Mouse (Mus musculus) hindbrain, embryonic 13.5 days (tissue): ENCODE measurements around the gene Zfp687. TPM values are rescaled to one million over a fixed set of nuclear protein-coding genes. Genes with fewer than 3 reads are reported as not detected.
"Not testable (repeated sequence)": the region's sequence is repeated elsewhere in the genome, so short reads cannot be mapped to it uniquely, and the experiment has no call there.

ENCODE experiments used
- ATAC-seq: fragments of 200-750 bp; cut with Nextera tagmentation; 2 replicates; pipeline ENCODE4 v1.8.0; 2017; ENCODE audit warnings: moderate TSS enrichment; ENCODE audit not compliant: low FRiP score
- H3K27ac ChIP-seq: fragments of 300-500 bp; sonication (generic); 2 replicates; pipeline ENCODE4 v1.5.1; 2015; ENCODE audit warnings: inconsistent platforms, mild to moderate bottlenecking, moderate library complexity
- H3K27me3 ChIP-seq: fragments of 300-500 bp; sonication (generic); 2 replicates; pipeline ENCODE4 v1.6.1; 2015; ENCODE audit warnings: mild to moderate bottlenecking, inconsistent platforms
- H3K36me3 ChIP-seq: fragments of 300-500 bp; sonication (generic); 2 replicates; pipeline ENCODE4 v1.6.1; 2015; ENCODE audit warnings: mild to moderate bottlenecking, inconsistent platforms
- H3K4me1 ChIP-seq: fragments of 300-500 bp; sonication (generic); replicated peaks from 2 replicates; pipeline ENCODE4 v1.6.1; 2015; ENCODE audit warnings: inconsistent platforms
- H3K4me2 ChIP-seq: fragments of 300-500 bp; sonication (generic); 2 replicates; pipeline ENCODE4 v1.6.1; 2015; ENCODE audit warnings: inconsistent platforms, mild to moderate bottlenecking, moderate library complexity
- H3K4me3 ChIP-seq: fragments of 300-500 bp; sonication (generic); 2 replicates; pipeline ENCODE4 v1.5.1; 2015; ENCODE audit warnings: mild to moderate bottlenecking, inconsistent platforms
- H3K9ac ChIP-seq: fragments of 300-500 bp; sonication (generic); 2 replicates; pipeline ENCODE4 v1.6.1; 2015; ENCODE audit warnings: mild to moderate bottlenecking, inconsistent platforms
- H3K9me3 ChIP-seq: fragments of 300-500 bp; sonication (generic); 2 replicates; pipeline ENCODE4 v1.6.1; 2016; ENCODE audit warnings: inconsistent platforms
- WGBS: fragments of 180-500 bp; shearing (Covaris S2); methylation state at CpG from one replicate; pipeline ENCODE4 v1.1.7; 2015; 5-methylcytosine and 5-hydroxymethylcytosine counted together
- polyA plus RNA-seq: library from polyadenylated mRNA; unstranded; fragments of >200 nt; fragmentation: Nextera tagmentation; extraction: Ambion mirVana; gene quantifications from 2 replicates; pipeline ENCODE4 v1.2.1, GENCODE M21; 2015

Zfp687 gene
- polyA plus RNA-seq, 1 experiment from 2014 or later: 22.8 TPM

DNA sequence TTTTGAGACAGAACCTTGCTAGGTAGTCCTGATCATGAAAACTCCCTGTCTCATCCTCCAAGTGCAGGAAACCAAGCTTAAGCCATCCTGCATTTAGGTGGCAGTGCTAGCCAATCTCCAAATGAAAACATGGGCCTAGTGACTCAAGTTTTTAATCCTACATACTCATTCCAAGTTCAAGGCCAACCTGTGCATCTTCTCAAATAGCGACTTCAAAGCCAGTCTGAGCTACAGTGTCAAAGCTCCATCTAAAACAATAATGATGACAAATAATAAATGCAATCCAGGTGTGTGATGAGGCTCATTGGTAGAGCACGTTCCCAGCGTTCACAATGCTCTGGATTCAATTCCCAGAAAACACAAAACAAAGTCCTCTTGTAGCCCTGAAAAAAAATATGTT lies 26.4 kb upstream of the Zfp687 start:
- 14% methylated on average over 3 of the region's 3 CpGs for WGBS

GRCm38 (mm10) chr3:95029953-95030352 lies 14.7 kb upstream of the Zfp687 start:
- Histone ChIP-seq H3K9ac (no peak overlapping the region), H3K4me1 (peaks cover 6% of the 10 kb centered on the region; the same call in 1 of the 2 replicates), H3K4me2 (no peak overlapping the region), H3K4me3 (no peak overlapping the region), H3K36me3 (peaks cover 54% of the 10 kb centered on the region), H3K27ac (no peak overlapping the region), H3K9me3 (no peaks in the 10 kb centered on the region), H3K27me3 (no peaks in the 10 kb centered on the region)
- 79% methylated on average over 3 of the region's 3 CpGs for WGBS
- no peak for ATAC-seq

More for the DNA sequence above, 26.4 kb upstream of the Zfp687 start:
- no peaks in the 10 kb centered on the region for H3K9me3 ChIP-seq
- peak overlapping the region; percentile 82 for H3K4me3 ChIP-seq
- H3K27me3 ChIP-seq: no peaks in the 10 kb centered on the region
- H3K4me1 ChIP-seq: peaks cover 11% of the 10 kb centered on the region
- H3K9ac ChIP-seq: peak overlapping the region; percentile 89
- peak overlapping the region; percentile 76 for H3K4me2 ChIP-seq
- ATAC-seq: no peak
- peaks cover 13% of the 10 kb centered on the region for H3K36me3 ChIP-seq
- H3K27ac ChIP-seq: no peak overlapping the region

DNA sequence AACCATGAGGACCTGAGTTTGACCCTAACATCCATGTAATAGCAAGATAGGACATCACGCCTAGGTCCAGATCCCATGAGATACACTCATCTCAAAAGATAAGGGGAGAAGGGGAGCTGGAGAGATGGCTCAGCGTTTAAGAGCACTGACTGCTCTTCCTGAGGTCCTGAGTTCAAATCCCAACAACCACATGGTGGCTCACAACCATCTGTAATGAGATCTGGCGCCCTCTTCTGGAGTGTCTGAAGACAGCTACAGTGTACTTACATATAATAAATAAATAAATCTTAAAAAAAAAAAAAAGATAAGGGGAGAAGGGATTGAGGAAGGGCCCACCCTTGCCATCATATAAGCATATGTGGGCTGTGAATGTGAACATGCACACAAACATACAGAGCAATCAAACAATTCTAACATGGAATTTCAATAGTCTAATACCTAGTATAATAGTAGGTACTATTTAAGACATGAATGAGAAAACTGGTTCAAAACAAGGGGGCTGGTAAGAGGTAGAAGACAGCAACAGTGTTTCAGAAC lies 14.1 kb upstream of the Zfp687 start:
- H3K4me3 ChIP-seq, H3K27ac ChIP-seq, H3K27me3 ChIP-seq, H3K9ac ChIP-seq, H3K4me2 ChIP-seq, ATAC-seq, H3K9me3 ChIP-seq: not testable (repeated sequence)
- Histone ChIP-seq H3K4me1 (peaks cover 10% of the 10 kb centered on the region; the same call in 1 of the 2 replicates), H3K36me3 (peaks cover 48% of the 10 kb centered on the region)
- 85% methylated on average over 3 of the region's 3 CpGs for WGBS

DNA sequence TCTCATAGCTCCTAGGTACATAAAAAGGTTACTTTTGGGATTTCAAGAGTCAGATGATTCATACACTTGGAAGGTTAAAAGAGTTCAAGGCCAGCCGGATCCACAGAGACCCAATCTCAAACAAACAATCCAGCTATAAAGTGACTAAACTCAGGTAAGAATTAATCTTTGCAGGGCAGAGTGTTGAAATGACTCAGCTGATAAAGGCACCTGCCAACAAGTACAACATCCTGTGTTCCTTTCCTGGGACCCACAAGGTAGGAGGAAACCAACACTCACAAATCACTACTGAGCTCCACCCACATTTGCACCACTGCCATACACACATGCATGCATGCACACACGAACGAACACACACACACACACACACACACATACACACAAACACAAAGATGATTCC lies 13.4 kb upstream of the Zfp687 start:
- H3K4me1 ChIP-seq: peaks cover 10% of the 10 kb centered on the region; the same call in 1 of the 2 replicates
- no peak overlapping the region for H3K27ac ChIP-seq
- peaks cover 40% of the 10 kb centered on the region for H3K36me3 ChIP-seq
- no peaks in the 10 kb centered on the region for H3K9me3 ChIP-seq
- WGBS: 91% methylated on average over 3 of the region's 3 CpGs
- H3K9ac ChIP-seq: no peak overlapping the region
- H3K27me3 ChIP-seq: no peaks in the 10 kb centered on the region
- H3K4me3 ChIP-seq: no peak overlapping the region
- no peak for ATAC-seq
- no peak overlapping the region for H3K4me2 ChIP-seq

GRCm38 (mm10) chr3:95027701-95028100 lies 12.5 kb upstream of the Zfp687 start:
- H3K4me1 ChIP-seq: peaks cover 10% of the 10 kb centered on the region; the same call in 1 of the 2 replicates
- WGBS: 62% methylated on average over 5 of the region's 5 CpGs

DNA sequence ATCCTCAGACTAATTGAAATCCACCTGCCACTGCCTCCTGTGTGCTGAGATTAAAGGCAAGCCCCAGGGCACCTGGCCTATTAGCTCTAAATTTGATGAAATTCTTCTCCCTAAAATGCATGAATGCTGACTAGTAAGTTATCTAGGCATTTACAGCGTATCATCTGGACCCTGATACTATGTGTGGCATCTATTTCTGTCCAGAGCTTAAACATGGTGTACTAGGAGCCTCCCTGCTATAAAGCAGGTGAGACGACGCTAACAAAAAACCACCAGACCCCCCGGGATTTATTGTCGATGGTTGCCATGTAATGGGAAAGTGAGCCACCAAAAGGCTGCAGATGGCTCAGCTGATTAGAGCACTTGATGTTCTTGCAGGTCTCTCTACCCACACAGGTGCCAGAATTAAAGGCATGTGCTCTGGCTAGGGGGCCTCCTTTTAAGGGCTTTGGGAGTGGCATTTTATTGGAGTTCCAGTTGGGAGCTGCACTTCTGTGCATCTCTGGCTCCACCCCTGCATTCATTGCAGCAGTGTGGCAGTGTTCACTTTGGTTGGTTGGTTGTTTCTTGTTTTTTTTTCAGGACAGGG lies 11.9 kb upstream of the Zfp687 start:
- no peaks in the 10 kb centered on the region for H3K27me3 ChIP-seq
- H3K4me3 ChIP-seq: no peak overlapping the region
- peaks cover 26% of the 10 kb centered on the region for H3K36me3 ChIP-seq
- WGBS: 57% methylated on average over 5 of the region's 5 CpGs
- H3K9ac ChIP-seq: no peak overlapping the region
- no peaks in the 10 kb centered on the region for H3K9me3 ChIP-seq
- H3K4me2 ChIP-seq: no peak overlapping the region
- peaks cover 10% of the 10 kb centered on the region; the same call in 1 of the 2 replicates for H3K4me1 ChIP-seq
- H3K27ac ChIP-seq: no peak overlapping the region
- ATAC-seq: no peak

More at GRCm38 (mm10) chr3:95027701-95028100, 12.5 kb upstream of the Zfp687 start:
- peak overlapping the region; percentile 15; the same call in 1 of the 2 replicates for H3K9ac ChIP-seq
- no peak overlapping the region for H3K4me2 ChIP-seq
- no peak overlapping the region for H3K4me3 ChIP-seq
- no peaks in the 10 kb centered on the region for H3K27me3 ChIP-seq
- H3K9me3 ChIP-seq: no peaks in the 10 kb centered on the region
- H3K27ac ChIP-seq: no peak overlapping the region
- no peak for ATAC-seq
- peaks cover 31% of the 10 kb centered on the region for H3K36me3 ChIP-seq

- Histone ChIP-seq H3K27ac (no peak overlapping the region), H3K4me2 (no peak overlapping the region), H3K4me1 (peaks cover 10% of the 10 kb centered on the region; the same call in 1 of the 2 replicates), H3K4me3 (no peak overlapping the region), H3K9ac (no peak overlapping the region), H3K36me3 (peaks cover 7% of the 10 kb centered on the region; the same call in 1 of the 2 replicates), H3K9me3 (no peaks in the 10 kb centered on the region), H3K27me3 (no peaks in the 10 kb centered on the region)
- no peak for ATAC-seq
- WGBS: 42% methylated on average over 5 of the region's 5 CpGs
These were observed 10.0 kb upstream of the Zfp687 start for GRCm38 (mm10) chr3:95025202-95025601.

DNA sequence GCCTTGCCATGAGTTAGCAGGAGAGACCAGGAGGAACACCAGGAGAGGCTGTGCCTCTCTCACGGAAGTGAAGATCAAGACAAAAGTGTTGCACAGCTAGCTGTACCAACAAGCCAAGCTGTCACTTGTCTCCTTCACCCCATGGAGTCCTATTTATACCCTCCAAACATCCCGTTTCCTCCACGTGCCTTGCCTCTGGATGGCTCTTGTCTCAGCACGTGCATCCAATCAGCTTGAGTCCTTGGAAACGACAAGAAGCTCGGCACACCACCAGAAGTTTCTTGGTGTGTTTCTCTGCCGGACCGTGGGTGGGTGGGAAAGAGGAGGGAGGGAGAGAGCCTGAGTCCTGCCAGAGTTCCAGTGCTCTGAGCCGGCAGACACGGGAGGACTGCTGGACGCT lies 9.3 kb upstream of the Zfp687 start:
- Histone ChIP-seq H3K4me2 (peak overlapping the region; percentile 18; the same call in 1 of the 2 replicates), H3K4me1 (peaks cover 10% of the 10 kb centered on the region; the same call in 1 of the 2 replicates), H3K36me3 (peaks cover under 1% of the 10 kb centered on the region; the same call in 1 of the 2 replicates), H3K9ac (0 out of 2 replicates have a peak overlapping the region, but pooled peaks have one; percentile 15), H3K4me3 (no peak overlapping the region), H3K27me3 (no peaks in the 10 kb centered on the region), H3K27ac (no peak overlapping the region), H3K9me3 (no peaks in the 10 kb centered on the region)
- 25% methylated on average over 11 of the region's 11 CpGs for WGBS
- no peak for ATAC-seq

DNA sequence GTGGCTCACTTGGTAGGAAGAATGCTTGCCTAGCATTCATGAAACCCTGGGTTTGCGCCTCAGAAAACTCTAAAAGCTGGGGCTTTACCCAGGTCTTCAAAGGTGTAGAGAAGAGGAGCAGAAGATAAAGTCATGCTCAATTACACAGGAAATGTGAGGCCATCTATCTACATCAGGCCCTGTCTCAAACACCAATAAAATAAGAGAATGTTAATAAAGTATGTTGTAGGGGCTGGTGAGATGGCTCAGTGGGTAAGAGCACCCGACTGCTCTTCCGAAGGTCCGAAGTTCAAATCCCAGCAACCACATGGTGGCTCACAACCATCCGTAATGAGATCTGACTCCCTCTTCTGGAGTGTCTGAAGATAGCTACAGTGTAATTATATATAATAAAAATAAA lies 5.7 kb upstream of the Zfp687 start:
- WGBS: 92% methylated on average over 5 of the region's 5 CpGs
- not testable (repeated sequence) for H3K27me3 ChIP-seq, H3K9me3 ChIP-seq, H3K36me3 ChIP-seq, H3K27ac ChIP-seq, ATAC-seq, H3K4me3 ChIP-seq, H3K9ac ChIP-seq, H3K4me2 ChIP-seq
- peaks cover 17% of the 10 kb centered on the region for H3K4me1 ChIP-seq

GRCm38 (mm10) chr3:95018741-95019140 lies 3.5 kb upstream of the Zfp687 start:
- no peak for ATAC-seq
- 88% methylated on average over 2 of the region's 2 CpGs for WGBS

DNA sequence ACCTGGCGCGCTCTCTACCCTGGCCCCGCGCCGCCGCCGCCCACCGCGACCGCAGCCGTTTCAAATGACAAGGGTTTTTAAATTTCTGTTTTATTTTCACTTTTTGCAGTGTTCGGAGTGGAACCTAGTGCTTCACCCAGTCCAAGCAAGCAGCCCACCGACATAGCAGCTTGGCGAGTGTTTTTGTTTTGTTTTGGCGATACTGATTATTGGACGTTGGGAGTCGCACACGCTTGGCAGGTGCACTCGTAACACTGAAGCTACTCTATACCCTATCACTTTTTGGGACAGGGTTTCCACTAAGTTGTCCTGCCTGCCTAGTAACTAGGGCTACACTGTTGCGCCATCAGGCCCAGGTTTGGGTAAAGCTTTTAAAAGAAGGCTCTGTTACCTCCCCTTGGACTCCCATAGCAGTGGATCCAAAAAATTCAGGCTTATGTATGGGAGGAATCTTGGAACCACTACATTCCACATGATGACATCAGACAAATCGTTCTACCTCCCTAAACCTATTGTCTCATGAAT lies 1.3 kb upstream of the Zfp687 start:
- Histone ChIP-seq H3K36me3 (peaks cover 7% of the 10 kb centered on the region), H3K9me3 (no peaks in the 10 kb centered on the region), H3K4me2 (peak overlapping the region; percentile 71), H3K27me3 (no peaks in the 10 kb centered on the region), H3K4me3 (peak overlapping the region; percentile 80), H3K4me1 (peaks cover 28% of the 10 kb centered on the region), H3K9ac (peak overlapping the region; percentile 88), H3K27ac (peak overlapping the region; percentile 96)
- 4% methylated on average over 21 of the region's 21 CpGs for WGBS
- no peak for ATAC-seq

More at GRCm38 (mm10) chr3:95018741-95019140, 3.5 kb upstream of the Zfp687 start:
- Histone ChIP-seq H3K9ac (no peak overlapping the region), H3K4me3 (no peak overlapping the region), H3K4me1 (peaks cover 17% of the 10 kb centered on the region), H3K9me3 (no peaks in the 10 kb centered on the region), H3K27me3 (no peaks in the 10 kb centered on the region), H3K4me2 (no peak overlapping the region), H3K27ac (no peak overlapping the region), H3K36me3 (no peaks in the 10 kb centered on the region)

- peaks cover 28% of the 10 kb centered on the region for H3K4me1 ChIP-seq
- peak overlapping the region; percentile 96 for H3K27ac ChIP-seq
- H3K36me3 ChIP-seq: peaks cover 13% of the 10 kb centered on the region
- H3K4me3 ChIP-seq: peak overlapping the region; percentile 80
- no peaks in the 10 kb centered on the region for H3K27me3 ChIP-seq
- H3K9ac ChIP-seq: peak overlapping the region; percentile 88
- ATAC-seq: peak; percentile 80
- under 1% methylated on average over 40 of the region's 40 CpGs for WGBS
- peak overlapping the region; percentile 71 for H3K4me2 ChIP-seq
- H3K9me3 ChIP-seq: no peaks in the 10 kb centered on the region
These were observed 763 bp upstream of the Zfp687 start for GRCm38 (mm10) chr3:95015891-95016531.
